17 mouse cellular contexts compared by ENCODE assay signal in the genomic region with DNA sequence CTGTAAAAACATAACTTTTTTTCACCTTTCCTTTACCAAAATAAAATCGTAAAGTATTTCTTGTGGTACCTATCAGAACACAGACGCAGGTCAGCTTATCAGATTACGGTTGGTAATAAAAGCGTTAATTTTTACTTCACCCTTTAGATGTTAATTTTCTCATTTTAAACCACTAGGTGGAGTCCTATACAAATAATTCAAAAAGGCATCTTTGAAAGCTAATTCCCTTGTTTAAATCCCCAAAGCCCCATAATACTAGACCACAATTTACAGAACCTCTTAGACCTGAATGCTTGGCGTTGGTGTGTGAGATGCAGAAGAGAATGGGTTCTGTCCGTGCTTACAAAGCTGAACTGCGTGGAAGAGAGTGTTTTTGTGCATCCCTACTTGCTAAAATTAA. TPM values are rescaled to one million over a fixed set of nuclear protein-coding genes. Genes with fewer than 3 reads are reported as not detected.
A peak's percentile ranks its signal among the peaks of the same experiment; 100 is the strongest.
DNase-seq lines count a peak whose midpoint lies in the region; ATAC-seq and TF ChIP-seq lines count a peak whose summit lies in the region.
"Had no signal": no experiment of that assay in that cellular context is flagged by ENCODE, and none has a peak within 500 bp of the region (broad histone marks: within the 10 kb centered on the region; RNA-seq: fewer than 3 reads in every experiment).

No protein-coding gene starts in this region.

- no peak for DNase-seq in heart, adult 2 months
- DNase-seq in heart, embryonic 10.5 days (ENCODE audit: low spot score): no peak
- DNase-seq in liver, postnatal 0 days: no peak
- DNase-seq in MN1 (ENCODE audit: low spot score): peak; percentile 21
- no peak for DNase-seq in kidney, adult 8-10 months
- no peak for DNase-seq in gastrocnemius, adult 18-20 months (ENCODE audit: low spot score)
- DNase-seq: cerebellum, adult 2 months; gastrocnemius, postnatal 36 days; heart, postnatal 36 days; kidney, adult 9 months; thymus, adult 18-20 months had no signal

- H3K9me3 ChIP-seq in heart, embryonic 10.5 days: no peaks in the 10 kb centered on the region
- no peaks in the 10 kb centered on the region for H3K9me3 ChIP-seq in liver, postnatal 0 days (ENCODE audit: low read length)
- H3K9me3 ChIP-seq in liver, embryonic 12.5 days (replicated peaks): no peaks in the 10 kb centered on the region
- H3K9me3 ChIP-seq: embryonic facial prominence, embryonic 13.5 days; forebrain, embryonic 13.5 days; lung, embryonic 15.5 days; midbrain, embryonic 12.5 days had no signal

- intact Hi-C loops in heart, adult 2 months (cut with DNase I): loop anchor here (10.0 kb wide), 1 partner anchor 51 kb away; no protein-coding TSS in a partner anchor

- H3K4me2 ChIP-seq in liver, postnatal 0 days (ENCODE audit: low read depth, low read length): no peak overlapping the region
- no peak overlapping the region for H3K4me2 ChIP-seq in liver, embryonic 12.5 days
- H3K4me2 ChIP-seq: embryonic facial prominence, embryonic 13.5 days; forebrain, embryonic 13.5 days; lung, embryonic 15.5 days; midbrain, embryonic 12.5 days had no signal

- H3K4me3 ChIP-seq in heart, adult 2 months: no peak overlapping the region
- no peak overlapping the region for H3K4me3 ChIP-seq in heart, embryonic 10.5 days
- no peak overlapping the region for H3K4me3 ChIP-seq in liver, postnatal 0 days (ENCODE audit: low read depth, low read length)
- H3K4me3 ChIP-seq in liver, embryonic 12.5 days: no peak overlapping the region
- H3K4me3 ChIP-seq: embryonic facial prominence, embryonic 13.5 days; forebrain, embryonic 13.5 days; lung, embryonic 15.5 days; midbrain, embryonic 12.5 days had no signal

- H3K4me1 ChIP-seq in heart, adult 2 months (ENCODE audit: control insufficient read depth, insufficient read depth, low read length): peaks cover 8% of the 10 kb centered on the region
- H3K4me1 ChIP-seq in heart, embryonic 10.5 days: 0 out of 2 replicates have a peak, but pooled peaks cover 3% of the 10 kb centered on the region
- H3K4me1 ChIP-seq in liver, postnatal 0 days (ENCODE audit: insufficient read depth): peaks cover 20% of the 10 kb centered on the region
- peaks cover 42% of the 10 kb centered on the region for H3K4me1 ChIP-seq in liver, embryonic 12.5 days
- H3K4me1 ChIP-seq: embryonic facial prominence, embryonic 13.5 days had no signal

- H3K9ac ChIP-seq in heart, adult 2 months (ENCODE audit: low read depth, low read length): no peak overlapping the region
- no peak overlapping the region for H3K9ac ChIP-seq in liver, postnatal 0 days (replicated peaks)
- H3K9ac ChIP-seq in liver, embryonic 12.5 days: no peak overlapping the region
- H3K9ac ChIP-seq: embryonic facial prominence, embryonic 13.5 days; forebrain, embryonic 13.5 days; lung, embryonic 15.5 days; midbrain, embryonic 12.5 days had no signal

- 58% methylated on average over 7 of the region's 7 CpGs for WGBS in heart, adult 2 months
- WGBS in heart, embryonic 10.5 days: 60% methylated on average over 7 of the region's 7 CpGs
- 50% methylated on average over 7 of the region's 7 CpGs for WGBS in liver, postnatal 0 days (ENCODE audit: insufficient replicate concordance)
- 52% methylated on average over 7 of the region's 7 CpGs for WGBS in liver, embryonic 12.5 days (ENCODE audit: insufficient replicate concordance)

- H3K27me3 ChIP-seq in heart, adult 2 months (ENCODE audit: control insufficient read depth, insufficient read depth, low read length): no peaks in the 10 kb centered on the region
- H3K27me3 ChIP-seq in heart, embryonic 10.5 days (ENCODE audit: insufficient read depth, poor library complexity, severe bottlenecking): no peaks in the 10 kb centered on the region
- no peaks in the 10 kb centered on the region for H3K27me3 ChIP-seq in liver, postnatal 0 days (ENCODE audit: insufficient read depth, low read length)
- no peaks in the 10 kb centered on the region for H3K27me3 ChIP-seq in liver, embryonic 12.5 days (replicated peaks)
- H3K27me3 ChIP-seq: embryonic facial prominence, embryonic 13.5 days; lung, embryonic 15.5 days; midbrain, embryonic 12.5 days had no signal

- TF ChIP-seq EP300 in heart, adult 2 months (IDR thresholded peaks at IDR 0.05; ENCODE audit: insufficient read depth, low read depth, low read length): no peak
- no peak for TF ChIP-seq EP300 in liver, postnatal 0 days (IDR thresholded peaks at IDR 0.05; ENCODE audit: low read depth)

- no peak overlapping the region for H3K27ac ChIP-seq in heart, adult 2 months
- H3K27ac ChIP-seq in heart, embryonic 10.5 days: no peak overlapping the region
- no peak overlapping the region for H3K27ac ChIP-seq in liver, postnatal 0 days (ENCODE audit: low read depth)
- no peak overlapping the region for H3K27ac ChIP-seq in liver, embryonic 12.5 days
- H3K27ac ChIP-seq: embryonic facial prominence, embryonic 13.5 days; forebrain, embryonic 13.5 days; lung, embryonic 15.5 days; midbrain, embryonic 12.5 days had no signal

- TF ChIP-seq CTCF in heart, adult 2 months (IDR thresholded peaks at IDR 0.05): peak; percentile 61
- TF ChIP-seq CTCF in liver, postnatal 0 days (IDR thresholded peaks at IDR 0.05; ENCODE audit: low read depth): peak; percentile 42; the same call in 1 of the 2 replicates

- H3K79me2 ChIP-seq in heart, adult 2 months (replicated peaks; ENCODE audit: control insufficient read depth, insufficient read depth, low read length): peaks cover 10% of the 10 kb centered on the region

- ATAC-seq in liver, postnatal 0 days: no peak
- ATAC-seq in liver, embryonic 12.5 days: no peak
- peak; percentile 30 for ATAC-seq in megakaryocyte progenitor cell, adult 5-6 weeks (replicated peaks; ENCODE audit: poor library complexity)
- ATAC-seq: forebrain, embryonic 13.5 days had no signal

- no peak for TF ChIP-seq POLR2A in heart, adult 2 months (IDR thresholded peaks at IDR 0.05; ENCODE audit: insufficient read depth, low read depth, low read length)

- peaks cover 9% of the 10 kb centered on the region for H3K36me3 ChIP-seq in heart, adult 2 months (ENCODE audit: control insufficient read depth, insufficient read depth, low read length)
- no peaks in the 10 kb centered on the region for H3K36me3 ChIP-seq in heart, embryonic 10.5 days
- 0 out of 2 replicates have a peak, but pooled peaks cover 3% of the 10 kb centered on the region for H3K36me3 ChIP-seq in liver, postnatal 0 days (replicated peaks; ENCODE audit: insufficient read depth, low read length)
- peaks cover 13% of the 10 kb centered on the region for H3K36me3 ChIP-seq in liver, embryonic 12.5 days
- H3K36me3 ChIP-seq: embryonic facial prominence, embryonic 13.5 days; lung, embryonic 15.5 days; midbrain, embryonic 12.5 days had no signal

RNA-seq across cellular contexts. Expression of a gene that starts 15.6 kb away (rescaled TPM):
- total RNA-seq in heart, adult 2 months (2021): 10 to 100 TPM; 29.8 to 34.2 TPM
- polyA plus RNA-seq in heart, adult 2 months (2012; rRNA removed): 13.8 and 19.8 TPM in 2 replicates
- 18.0 and 25.3 TPM in 2 replicates for polyA plus RNA-seq in heart, embryonic 10.5 days (2016; fragmentation: Nextera tagmentation; extraction: Ambion mirVana)
- 15.2 and 18.9 TPM in 2 replicates for polyA plus RNA-seq in liver, postnatal 0 days (2015; fragmentation: Nextera tagmentation; extraction: Ambion mirVana)
- polyA plus RNA-seq in liver, embryonic 12.5 days (2016; fragmentation: Nextera tagmentation; extraction: Ambion mirVana): 45.1 and 47.0 TPM in 2 replicates
- total RNA-seq in megakaryocyte progenitor cell, adult 5-6 weeks (2015): 57.3 and 63.3 TPM in 2 replicates
- total RNA-seq in megakaryocyte progenitor cell, adult 5-6 weeks (2017): 75.7 and 84.5 TPM in 2 replicates
- 10 to 100 TPM; 55.6 to 59.9 TPM for total RNA-seq in gastrocnemius, adult 18-20 months (2021)
